Mouse (Mus musculus) heart, postnatal 4 days (tissue): ENCODE results near the gene Cox4i1. TPM values are rescaled to one million over a fixed set of nuclear protein-coding genes. Genes with fewer than 3 reads are reported as not detected.

ENCODE experiments used
- DNase-seq: peaks from one replicate; pipeline ENCODE4 v3.0.0; 2021
- total RNA-seq, 2 experiments: library from RNA; stranded (reverse); gene quantifications; 2 replicates each; pipeline ENCODE4 v1.2.3; 2021

Cox4i1 gene
- total RNA-seq, 2 experiments from 2014 or later: 2,981 to 3,274 TPM

DNA sequence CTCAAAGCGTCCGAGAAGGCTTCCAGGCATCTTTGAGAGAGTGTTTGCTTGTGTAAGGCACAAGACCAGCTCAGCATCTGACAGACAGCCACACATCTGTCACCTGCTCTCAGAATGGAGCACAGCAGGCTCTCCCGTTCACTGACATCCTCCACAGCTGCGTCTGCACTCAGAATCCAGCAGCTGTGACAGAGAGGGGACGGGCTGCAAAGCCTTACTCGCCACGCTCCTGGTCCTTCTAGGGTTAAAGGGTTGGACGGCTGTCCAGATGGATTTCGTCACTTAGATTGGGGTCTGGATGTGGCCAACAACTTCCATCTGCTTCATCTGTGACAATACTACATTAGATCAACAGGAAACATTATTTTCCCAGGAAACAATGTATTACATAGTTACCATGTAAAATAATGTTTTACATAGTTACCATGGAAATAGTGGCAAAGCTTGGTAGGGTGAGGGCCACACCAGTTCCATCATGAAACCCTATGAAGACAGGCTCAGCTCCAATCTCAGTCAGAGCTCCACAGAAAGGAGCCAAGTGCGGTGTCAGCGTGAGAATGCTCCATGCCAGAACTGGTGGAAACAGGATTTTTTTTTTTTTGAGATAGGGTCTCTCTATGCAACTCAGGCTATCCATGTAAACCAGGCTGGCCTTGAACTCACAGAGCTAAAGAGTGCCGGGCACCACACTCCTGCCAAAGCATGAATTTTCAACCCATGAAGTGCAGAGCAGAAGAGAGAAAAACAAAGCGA lies 28.6 kb downstream of the Cox4i1 start:
- peak; percentile 74 for DNase-seq

GRCm38 (mm10) chr8:120697154-120697978 lies 29.3 kb downstream of the Cox4i1 start:
- peak; percentile 77 for DNase-seq

DNA sequence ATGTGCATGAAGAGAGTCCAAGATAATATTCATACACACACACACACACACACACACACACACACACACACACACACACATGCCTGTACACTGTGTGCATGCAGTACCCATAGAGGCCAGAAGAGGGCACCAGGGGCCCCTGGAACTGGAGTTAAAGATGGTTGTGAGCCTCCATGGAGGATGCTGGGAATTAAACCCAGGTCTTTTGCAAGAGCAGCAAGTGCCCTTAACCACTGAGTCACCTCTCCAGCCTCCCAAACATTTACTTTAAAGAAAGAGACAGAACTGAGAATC lies 29.9 kb downstream of the Cox4i1 start:
- DNase-seq: peak; percentile 48

DNA sequence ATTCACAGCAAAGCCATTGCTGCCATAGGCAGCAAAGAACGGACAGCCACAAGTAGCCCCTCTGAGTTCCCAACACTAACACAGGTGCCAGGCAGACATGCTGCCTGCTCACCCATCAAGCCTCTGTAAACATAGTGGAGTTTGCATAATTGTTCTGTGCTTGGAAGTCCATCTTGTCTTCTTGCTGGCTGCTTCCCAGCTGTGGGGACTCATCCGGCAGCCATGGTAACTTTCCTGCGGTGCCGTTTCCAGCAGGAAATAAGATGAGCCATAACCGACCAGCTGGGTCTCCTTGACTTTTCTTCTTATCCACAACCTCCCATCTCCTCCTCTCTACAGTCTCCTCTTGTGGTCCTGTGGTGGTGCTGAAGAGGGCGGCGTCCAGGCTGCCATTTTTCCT lies 30.4 kb downstream of the Cox4i1 start:
- DNase-seq: no peak

- no peak for DNase-seq
Measured at GRCm38 (mm10) chr8:120699079-120699478, 31.1 kb downstream of the Cox4i1 start.

DNA sequence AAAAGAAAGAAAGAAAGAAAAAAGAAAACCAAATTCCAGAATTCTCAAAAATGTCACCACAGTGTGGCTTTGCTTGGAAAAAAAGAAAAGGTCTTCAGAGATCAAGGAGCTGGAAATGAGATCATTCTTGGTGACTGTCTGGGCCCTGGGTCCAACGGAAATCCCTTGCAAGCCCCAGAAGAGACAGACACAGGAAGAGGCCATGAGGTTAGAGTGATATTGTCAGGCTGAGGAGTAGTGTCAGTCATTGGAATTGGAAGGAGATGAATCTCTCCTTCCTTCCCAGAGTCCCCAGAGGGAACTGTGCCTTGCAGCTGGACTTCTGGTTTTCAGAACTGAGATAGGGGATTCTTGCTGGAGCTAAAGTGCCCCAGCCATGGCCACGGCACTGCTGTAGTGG lies 31.5 kb downstream of the Cox4i1 start:
- DNase-seq: no peak

DNA sequence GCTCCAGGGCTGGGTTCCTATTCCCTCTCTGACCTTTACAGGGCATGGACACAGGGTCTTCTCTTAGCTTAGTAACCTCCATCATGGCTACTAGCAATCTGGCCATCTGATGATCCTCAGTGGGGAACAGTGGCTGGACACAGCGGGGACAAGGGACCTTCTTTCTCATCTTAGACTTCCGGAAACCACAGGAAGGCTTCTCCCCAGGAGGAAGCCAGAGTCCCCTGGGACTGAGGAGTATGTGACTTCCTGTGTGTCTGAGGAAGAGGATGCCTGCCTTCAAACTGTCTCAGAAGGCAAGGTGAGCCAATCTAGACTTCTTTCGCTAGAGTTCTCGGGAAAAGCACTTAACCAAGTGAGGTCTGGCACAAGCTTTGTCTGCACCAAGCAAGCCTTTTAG lies 32.0 kb downstream of the Cox4i1 start:
- DNase-seq: no peak

GRCm38 (mm10) chr8:120701758-120702465 lies 33.9 kb downstream of the Cox4i1 start:
- no peak for DNase-seq

- peak; percentile 53 for DNase-seq
Measured at GRCm38 (mm10) chr8:120704203-120704602, 36.2 kb downstream of the Cox4i1 start.

DNA sequence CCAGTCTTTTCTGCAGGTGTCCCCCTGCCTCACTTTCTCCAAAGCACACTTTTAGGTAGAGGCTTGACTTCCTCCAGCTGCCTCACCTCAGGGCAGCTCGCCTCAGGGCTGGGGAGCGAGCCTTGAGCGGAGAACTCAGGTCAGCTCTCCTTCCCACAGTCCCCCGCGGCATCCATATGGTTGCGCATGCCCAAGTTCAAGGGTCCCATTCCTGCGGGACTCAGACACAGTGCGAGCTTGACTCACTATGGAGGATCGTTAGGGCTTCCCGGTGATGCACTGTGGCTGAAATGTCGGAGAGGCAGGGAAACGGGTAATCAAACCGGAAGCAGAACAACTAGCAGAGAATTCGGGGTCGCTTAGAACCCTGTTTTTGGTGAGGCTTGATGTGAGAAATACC lies 37.1 kb downstream of the Cox4i1 start:
- no peak for DNase-seq

DNA sequence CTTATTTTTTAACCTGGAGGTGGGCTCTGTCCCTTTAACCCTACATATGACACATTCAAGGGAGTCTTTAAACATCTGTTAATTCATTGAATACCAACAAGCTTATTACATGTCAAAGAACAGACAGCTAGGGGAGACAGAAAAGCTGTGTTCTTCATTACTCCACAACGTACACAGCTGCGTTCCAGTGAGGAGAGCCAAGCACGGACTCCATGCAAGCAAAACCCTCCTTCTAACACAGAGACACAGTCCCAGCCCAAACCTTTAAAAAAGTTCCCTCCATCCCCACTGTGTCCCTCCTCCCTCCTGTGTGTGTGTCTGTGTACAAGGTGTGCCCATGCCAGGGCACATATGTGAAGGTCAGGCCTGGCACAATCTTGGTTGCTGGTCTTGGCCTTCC lies 38.2 kb downstream of the Cox4i1 start:
- no peak for DNase-seq

DNA sequence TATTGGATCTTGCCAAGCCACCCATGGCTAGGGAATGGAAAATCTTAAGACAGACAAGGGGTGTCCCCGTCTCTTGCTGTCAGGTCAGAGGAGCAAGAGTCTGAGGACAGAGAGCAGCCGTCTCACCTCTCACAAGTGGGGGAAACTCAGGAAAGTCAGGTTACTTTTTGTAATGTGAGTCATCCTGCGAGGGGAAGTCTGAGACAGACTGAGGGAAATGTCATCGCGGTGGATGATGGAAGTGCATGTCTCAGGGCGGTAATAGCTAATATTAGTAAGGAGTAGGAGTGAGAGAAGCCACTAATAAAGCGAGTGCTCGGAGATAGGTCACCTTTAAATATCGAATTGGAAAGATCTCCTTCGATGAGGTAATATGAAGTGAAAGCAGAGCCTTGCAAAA lies 41.2 kb downstream of the Cox4i1 start:
- no peak for DNase-seq

- no peak for DNase-seq
Measured at GRCm38 (mm10) chr8:120715200-120715599, 47.2 kb downstream of the Cox4i1 start.

DNA sequence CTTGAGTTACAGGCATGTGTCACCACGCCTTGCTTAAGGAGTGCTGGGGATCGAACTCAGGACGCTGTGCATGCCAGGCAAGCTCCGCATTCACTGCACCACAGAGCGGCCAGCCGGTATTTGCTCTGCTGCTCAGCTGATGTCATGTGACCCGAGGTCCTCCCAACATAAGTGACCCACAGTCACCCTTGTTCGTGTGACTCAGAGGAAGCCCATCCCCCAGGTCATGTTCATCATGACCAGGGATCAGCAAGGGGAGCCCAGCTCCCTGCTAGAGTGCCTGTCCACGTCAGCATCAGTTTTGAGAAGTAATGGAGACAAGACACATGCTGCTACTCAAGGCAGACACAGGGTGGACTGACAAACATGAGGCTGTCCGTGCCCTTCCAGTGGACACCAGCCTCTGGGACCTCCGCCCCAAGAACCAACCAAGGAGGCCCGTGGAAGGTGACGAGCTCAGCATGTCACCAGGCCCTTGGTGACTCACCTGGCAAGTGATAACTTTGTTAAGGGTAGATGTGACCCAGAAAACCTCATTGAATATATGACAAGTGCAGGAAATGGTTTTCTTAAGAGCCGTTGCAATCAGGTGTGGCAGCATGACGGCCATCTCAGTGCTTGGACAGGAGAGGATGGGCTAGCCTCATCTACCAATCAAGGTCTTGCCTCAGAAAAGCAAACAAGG lies 48.1 kb downstream of the Cox4i1 start:
- DNase-seq: no peak

DNA sequence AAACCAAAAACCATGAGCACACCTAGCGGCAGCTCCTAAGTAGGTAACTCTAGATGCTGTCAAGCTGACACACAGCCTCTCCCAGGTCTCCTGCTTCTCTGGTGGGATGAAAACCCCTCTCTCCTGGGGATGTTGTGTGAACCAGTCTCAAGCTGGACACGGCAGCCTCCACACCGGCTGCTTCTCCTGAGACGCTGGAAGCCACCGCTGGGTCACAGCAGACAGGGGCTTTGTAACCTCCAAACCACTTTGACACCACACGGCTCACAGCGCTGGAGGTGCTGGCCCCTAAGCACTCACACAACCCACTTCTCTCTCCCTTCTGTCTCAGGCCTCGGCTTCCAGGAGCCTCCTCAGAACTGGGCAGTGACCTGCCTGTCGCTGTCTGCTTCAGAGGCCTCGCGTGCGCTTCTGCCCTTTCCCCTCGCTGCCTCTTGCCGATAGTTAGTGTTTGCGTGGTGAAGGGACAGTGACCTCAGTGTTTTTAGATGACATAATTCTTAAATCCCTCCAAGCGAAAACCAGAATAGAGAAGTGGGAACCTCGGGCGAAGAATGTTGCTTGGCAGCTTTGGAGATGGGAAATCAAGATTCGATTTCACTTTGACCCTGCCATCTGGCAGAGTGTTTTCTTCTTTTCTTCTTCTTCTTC lies 51.7 kb downstream of the Cox4i1 start:
- no peak for DNase-seq

DNA sequence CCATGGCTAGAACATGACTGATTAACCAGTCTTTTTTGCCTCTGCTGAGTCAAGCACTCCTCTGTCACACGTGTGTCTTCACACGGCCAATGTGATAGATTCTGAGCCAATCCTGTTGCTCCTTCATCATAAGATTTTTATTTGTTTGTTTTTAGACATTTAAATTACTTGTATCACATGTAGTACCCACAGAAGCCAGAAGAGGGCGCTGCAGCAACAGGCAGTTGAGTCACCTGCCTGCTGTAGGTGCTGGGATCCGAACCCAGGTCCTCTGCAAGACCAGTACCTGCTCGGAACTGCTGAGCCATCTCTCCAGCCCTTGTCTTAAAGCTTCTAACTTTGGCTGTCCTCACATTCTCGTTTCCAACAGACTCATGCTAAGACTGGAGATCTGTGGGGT lies 55.0 kb downstream of the Cox4i1 start:
- DNase-seq: no peak

Other genes starting within 250 kb of the Cox4i1 start
- 10 to 100 TPM; 42.0 to 43.2 TPM for gene Gins2, start 78.9 kb upstream of the Cox4i1 start, total RNA-seq
- 1 to 10 TPM; 7.5 to 9.3 TPM for gene 1190005I06Rik, start 20.6 kb upstream of the Cox4i1 start, total RNA-seq
- gene Gm27021, start 143 bp upstream of the Cox4i1 start, total RNA-seq: not detected
- 10 to 100 TPM; 78.7 to 82.4 TPM for gene Emc8, start 351 bp downstream of the Cox4i1 start, total RNA-seq
- 1 to 10 TPM; 8.4 to 9.7 TPM for gene Irf8, start 68.1 kb downstream of the Cox4i1 start, total RNA-seq